Mouse (Mus musculus) lung, adult 2 months (tissue): ENCODE results near the gene Cdhr4.

Experiments
- CTCF ChIP-seq: fragments of 200-500 bp; IDR thresholded peaks from 2 replicates; pipeline ENCODE4 v1.5.1; 2011; ENCODE audit warnings: mild to moderate bottlenecking, low read length, control low read depth; ENCODE audit not compliant: insufficient read depth
- POLR2A ChIP-seq: fragments of 200-500 bp; IDR thresholded peaks from 2 replicates; pipeline ENCODE4 v1.6.1; 2011; ENCODE audit warnings: low read depth, mild to moderate bottlenecking, control low read depth, low read length, borderline replicate concordance; ENCODE audit errors: extremely low read depth

DNA sequence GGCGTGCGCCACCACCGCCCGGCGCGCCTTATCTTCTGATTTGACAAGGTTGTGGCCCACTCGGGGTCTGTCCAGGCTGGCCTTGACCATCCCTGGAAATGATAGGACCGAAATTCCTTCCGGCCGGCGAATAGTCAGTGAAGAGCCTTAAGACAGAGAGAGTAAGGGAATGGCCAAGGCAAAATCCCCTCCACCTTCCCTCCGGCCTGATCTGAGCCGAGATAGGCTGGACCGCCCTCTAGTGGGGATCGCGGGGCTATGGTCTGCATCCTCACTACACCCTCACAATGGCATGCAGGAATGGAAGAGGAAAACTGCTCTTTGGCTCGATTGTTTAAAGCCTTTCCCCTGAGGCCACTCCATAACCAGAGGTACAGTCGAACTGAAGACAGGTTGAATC lies 5.9 kb upstream of the Cdhr4 start:
- peak; percentile 94 for TF ChIP-seq CTCF
- TF ChIP-seq POLR2A, result no peak
